Mouse (Mus musculus) midbrain, embryonic 15.5 days (tissue): ENCODE measurements around the gene Papss2. TPM values are rescaled to one million over a fixed set of nuclear protein-coding genes. Genes with fewer than 3 reads are reported as not detected.

Experiments used
- ATAC-seq: fragments of 200-750 bp; cut with Nextera tagmentation; replicated peaks from 2 replicates; pipeline ENCODE4 v1.8.0; 2017; ENCODE audit warnings: moderate TSS enrichment
- H3K27ac ChIP-seq: fragments of 300-500 bp; sonication (generic); 2 replicates; pipeline ENCODE4 v1.5.1; 2015; ENCODE audit warnings: mild to moderate bottlenecking, inconsistent platforms
- H3K27me3 ChIP-seq: fragments of 300-500 bp; sonication (generic); replicated peaks from 2 replicates; pipeline ENCODE4 v1.6.1; 2015; ENCODE audit warnings: inconsistent platforms
- H3K36me3 ChIP-seq: fragments of 300-500 bp; sonication (generic); replicated peaks from 2 replicates; pipeline ENCODE4 v1.6.1; 2015; ENCODE audit warnings: inconsistent platforms
- H3K4me1 ChIP-seq: fragments of 300-500 bp; sonication (generic); 2 replicates; pipeline ENCODE4 v1.6.1; 2015; ENCODE audit warnings: inconsistent platforms
- H3K4me2 ChIP-seq: fragments of 300-500 bp; sonication (generic); 2 replicates; pipeline ENCODE4 v1.6.1; 2015; ENCODE audit warnings: inconsistent platforms, mild to moderate bottlenecking, moderate library complexity
- H3K4me3 ChIP-seq: fragments of 300-500 bp; sonication (generic); 2 replicates; pipeline ENCODE4 v1.5.1; 2015; ENCODE audit warnings: mild to moderate bottlenecking, inconsistent platforms
- H3K9ac ChIP-seq: fragments of 300-500 bp; sonication (generic); 2 replicates; pipeline ENCODE4 v1.6.1; 2015; ENCODE audit warnings: mild to moderate bottlenecking, inconsistent platforms
- H3K9me3 ChIP-seq: fragments of 300-500 bp; sonication (generic); 2 replicates; pipeline ENCODE4 v1.6.1; 2016; ENCODE audit warnings: inconsistent platforms
- WGBS: fragments of 180-500 bp; shearing (Covaris S2); methylation state at CpG from one replicate; pipeline ENCODE4 v1.1.7; 2015; ENCODE audit warnings: mixed read lengths; 5-methylcytosine and 5-hydroxymethylcytosine counted together
- polyA plus RNA-seq: library from polyadenylated mRNA; unstranded; fragments of >200 nt; fragmentation: Nextera tagmentation; extraction: Ambion mirVana; gene quantifications from 2 replicates; pipeline ENCODE4 v1.2.1, GENCODE M21; 2015

The Papss2 gene
- polyA plus RNA-seq, 1 experiment from 2014 or later, result 0.81 TPM

DNA sequence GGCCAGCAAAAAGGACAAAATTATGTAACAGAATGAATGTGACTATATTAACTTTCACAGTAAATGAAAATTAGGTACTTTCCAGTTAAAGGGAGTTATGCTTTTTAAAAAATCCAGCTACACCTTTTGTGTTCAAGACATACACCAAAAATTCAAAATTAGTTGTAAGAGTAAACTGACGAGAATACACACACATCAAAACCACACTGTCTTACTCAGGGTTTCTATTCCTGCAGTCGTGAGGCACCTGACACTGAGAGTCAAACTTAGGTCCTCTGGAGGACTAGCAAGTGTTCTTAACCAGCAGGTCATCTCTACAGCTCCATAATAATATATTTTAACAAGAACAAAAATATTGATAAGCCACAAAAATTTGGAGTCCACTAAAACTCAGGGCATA, 101.1 kb downstream of the Papss2 start:
- Histone ChIP-seq H3K9ac (no peak overlapping the region), H3K4me1 (no peaks in the 10 kb centered on the region), H3K36me3 (peaks cover 47% of the 10 kb centered on the region), H3K27me3 (no peaks in the 10 kb centered on the region), H3K9me3 (no peaks in the 10 kb centered on the region), H3K4me2 (no peak overlapping the region), H3K4me3 (no peak overlapping the region), H3K27ac (no peak overlapping the region)
- no peak for ATAC-seq
- WGBS, result 92% methylated on average over 2 of the region's 2 CpGs

DNA sequence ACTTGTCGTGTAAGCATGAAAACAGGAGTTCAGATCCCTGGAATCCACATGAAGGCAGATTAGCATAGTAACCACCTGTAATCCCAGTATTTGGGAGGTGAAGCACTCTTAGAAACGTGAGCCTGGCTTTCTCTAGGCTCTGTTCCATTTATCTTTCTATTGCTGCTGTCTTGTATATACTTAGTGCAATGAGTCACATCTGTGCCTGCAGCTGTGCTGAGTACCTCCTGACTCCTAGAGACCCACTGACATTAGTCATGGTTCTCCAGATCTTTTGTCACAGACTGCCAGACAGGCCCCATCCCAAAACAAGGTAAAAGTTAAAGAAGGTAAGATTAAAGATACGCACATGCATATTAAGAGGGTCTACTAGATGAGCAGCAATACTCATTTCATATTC, 106.6 kb downstream of the Papss2 start:
- Histone ChIP-seq H3K36me3 (peaks cover 33% of the 10 kb centered on the region), H3K27me3 (no peaks in the 10 kb centered on the region), H3K27ac (no peak overlapping the region), H3K9ac (no peak overlapping the region), H3K9me3 (no peaks in the 10 kb centered on the region), H3K4me1 (no peaks in the 10 kb centered on the region), H3K4me2 (no peak overlapping the region), H3K4me3 (no peak overlapping the region)
- 84% methylated on average over 3 of the region's 3 CpGs for WGBS
- ATAC-seq, result no peak

DNA sequence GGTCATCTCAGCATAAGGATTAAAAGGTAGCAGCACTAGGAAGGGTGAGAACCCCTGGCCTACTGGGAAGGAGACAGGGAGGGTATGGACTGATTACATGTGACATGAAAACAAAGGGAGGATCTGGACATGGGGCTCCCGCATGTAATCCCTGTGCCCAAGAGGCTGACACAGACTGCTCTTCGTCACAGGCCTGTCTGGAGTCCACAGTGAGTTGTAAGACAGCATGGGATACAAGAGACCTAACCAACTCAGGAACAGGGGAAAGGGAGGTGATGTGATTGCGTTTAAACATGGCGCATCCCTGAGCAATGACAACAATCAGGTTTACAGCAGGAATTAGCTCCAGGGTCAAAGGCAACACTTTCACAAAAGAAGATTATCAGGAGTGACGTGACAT, 113.4 kb downstream of the Papss2 start:
- peaks cover 21% of the 10 kb centered on the region for H3K4me1 ChIP-seq
- no peaks in the 10 kb centered on the region for H3K9me3 ChIP-seq
- no peak overlapping the region for H3K27ac ChIP-seq
- no peak for ATAC-seq
- no peak overlapping the region for H3K4me2 ChIP-seq
- no peak overlapping the region for H3K4me3 ChIP-seq
- no peak overlapping the region for H3K9ac ChIP-seq
- peaks cover 9% of the 10 kb centered on the region; the same call in 1 of the 2 replicates for H3K36me3 ChIP-seq
- WGBS, result 73% methylated on average over 5 of the region's 5 CpGs
- H3K27me3 ChIP-seq, result no peaks in the 10 kb centered on the region

DNA sequence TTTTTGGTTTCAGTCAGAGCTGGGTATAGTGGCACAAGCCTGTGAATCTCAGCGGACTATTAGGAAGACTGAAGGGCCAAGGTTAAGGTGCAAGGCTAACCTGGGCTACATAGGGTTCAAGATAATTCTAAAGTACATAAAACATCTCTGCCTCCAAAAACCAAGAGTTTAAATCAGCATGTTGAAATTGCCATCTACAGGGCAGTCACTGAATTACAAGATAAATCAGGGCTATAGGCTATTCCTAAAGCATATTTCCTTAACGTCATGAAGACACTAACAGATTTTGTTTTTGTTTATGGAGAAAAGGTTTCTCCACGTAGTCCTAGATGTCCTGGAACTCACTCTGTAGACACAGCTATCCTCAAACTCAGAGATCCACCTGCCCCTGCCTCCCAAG, 114.7 kb downstream of the Papss2 start:
- 67% methylated on average over 3 of the region's 3 CpGs for WGBS
- H3K4me3 ChIP-seq, result no peak overlapping the region
- H3K4me1 ChIP-seq, result peaks cover 21% of the 10 kb centered on the region
- H3K27me3 ChIP-seq, result no peaks in the 10 kb centered on the region
- H3K4me2 ChIP-seq, result peak overlapping the region; percentile 68; the same call in 1 of the 2 replicates
- no peak for ATAC-seq
- H3K36me3 ChIP-seq, result peaks cover 9% of the 10 kb centered on the region; the same call in 1 of the 2 replicates
- no peak overlapping the region for H3K9ac ChIP-seq
- H3K9me3 ChIP-seq, result no peaks in the 10 kb centered on the region
- H3K27ac ChIP-seq, result no peak overlapping the region

DNA sequence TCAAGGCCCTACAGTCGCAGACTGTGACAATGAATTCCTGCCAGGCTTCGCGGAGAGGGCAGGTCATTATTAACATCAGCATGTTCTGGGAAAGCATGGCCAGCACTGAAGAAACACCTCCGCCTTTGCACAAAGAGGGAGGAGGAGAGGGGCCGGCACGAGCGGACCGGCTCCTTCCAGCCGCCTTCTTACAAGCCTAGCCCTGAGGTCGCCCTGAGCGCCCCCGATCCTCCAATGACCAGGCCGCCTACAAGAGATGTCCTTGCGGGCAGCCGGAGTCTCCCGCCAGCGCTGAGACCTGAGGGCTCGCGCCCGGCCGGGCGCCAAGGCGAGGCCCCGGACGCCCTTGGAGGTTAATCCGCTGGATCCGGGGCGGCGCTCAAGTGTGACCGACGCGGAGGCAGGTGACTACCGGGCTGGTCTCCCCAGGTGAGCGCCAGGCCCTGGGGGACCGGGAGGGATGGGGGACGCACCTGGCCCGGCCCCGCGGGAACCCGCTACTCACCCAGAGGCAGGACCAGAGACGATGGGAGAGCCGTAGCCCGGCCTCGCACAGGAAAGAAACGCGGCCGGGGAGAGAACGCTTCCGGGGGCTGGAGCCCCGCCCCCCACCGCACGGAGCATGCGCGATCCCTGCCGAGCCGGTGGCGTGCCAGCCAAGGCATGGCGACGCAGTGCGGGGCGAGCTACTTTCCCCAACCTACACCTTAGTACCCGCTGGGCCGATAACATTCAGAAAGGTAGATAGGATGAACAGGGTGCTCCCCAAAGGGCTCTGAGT, 116.4 kb downstream of the Papss2 start:
- no peaks in the 10 kb centered on the region for H3K27me3 ChIP-seq
- no peaks in the 10 kb centered on the region for H3K9me3 ChIP-seq
- peak overlapping the region; percentile 93 for H3K27ac ChIP-seq
- WGBS, result under 1% methylated on average over 63 of the region's 63 CpGs
- no peaks in the 10 kb centered on the region for H3K36me3 ChIP-seq
- ATAC-seq, result peak; percentile 98
- peak overlapping the region; percentile 70 for H3K4me3 ChIP-seq
- H3K4me2 ChIP-seq, result peak overlapping the region; percentile 68
- H3K4me1 ChIP-seq, result peaks cover 21% of the 10 kb centered on the region
- H3K9ac ChIP-seq, result peak overlapping the region; percentile 96

DNA sequence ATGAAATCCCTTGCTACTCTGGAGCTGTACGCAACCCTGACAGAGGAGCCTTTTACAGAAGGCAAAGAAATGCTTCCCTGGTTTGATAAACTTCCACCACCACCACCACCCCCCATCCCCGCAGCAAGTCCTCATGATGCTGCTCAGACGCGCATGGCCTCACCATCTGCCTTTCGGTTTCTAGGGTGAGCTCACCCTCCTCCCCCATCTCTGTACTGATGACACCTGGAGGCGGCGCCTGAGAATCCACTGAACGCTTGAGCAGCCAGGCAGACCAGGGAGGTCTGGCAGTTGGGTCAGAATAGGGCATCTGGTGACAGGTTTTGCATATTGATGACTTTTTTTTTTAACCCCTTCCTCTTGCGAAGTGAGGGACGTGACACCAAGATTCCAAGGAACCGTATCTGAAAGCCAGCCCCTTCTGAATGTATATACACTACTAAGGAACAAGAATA, 117.0 kb downstream of the Papss2 start:
- peak overlapping the region; percentile 70 for H3K4me3 ChIP-seq
- no peaks in the 10 kb centered on the region for H3K27me3 ChIP-seq
- H3K9ac ChIP-seq, result peak overlapping the region; percentile 96
- no peaks in the 10 kb centered on the region for H3K9me3 ChIP-seq
- ATAC-seq, result peak; percentile 93
- H3K36me3 ChIP-seq, result no peaks in the 10 kb centered on the region
- 0% methylated on average over 11 of the region's 11 CpGs for WGBS
- peak overlapping the region; percentile 93 for H3K27ac ChIP-seq
- H3K4me1 ChIP-seq, result peaks cover 21% of the 10 kb centered on the region
- peak overlapping the region; percentile 68 for H3K4me2 ChIP-seq

DNA sequence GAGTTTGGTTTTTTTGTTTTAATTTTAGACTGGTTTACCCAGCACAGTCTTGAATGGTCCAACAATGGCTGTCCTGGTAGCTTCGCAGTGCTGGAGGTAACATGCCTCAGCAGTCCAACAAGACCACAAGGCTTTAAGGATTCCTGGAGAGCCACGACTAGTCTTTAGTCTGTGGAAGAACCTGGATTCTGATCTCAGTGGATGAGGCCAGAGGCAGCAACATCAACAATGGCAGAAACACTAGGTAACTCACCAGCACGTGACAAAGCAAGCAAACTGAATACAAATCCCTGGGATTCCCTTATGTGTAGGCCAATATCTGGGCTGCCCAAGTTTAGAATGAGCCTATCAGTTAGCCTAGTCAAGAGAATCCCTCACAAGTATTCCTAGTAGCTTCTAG, 117.9 kb downstream of the Papss2 start:
- no peak for ATAC-seq
- Histone ChIP-seq H3K4me3 (no peak overlapping the region), H3K4me1 (peaks cover 21% of the 10 kb centered on the region), H3K9ac (no peak overlapping the region), H3K36me3 (no peaks in the 10 kb centered on the region), H3K27me3 (no peaks in the 10 kb centered on the region), H3K27ac (no peak overlapping the region), H3K4me2 (no peak overlapping the region; the same call in 1 of the 2 replicates), H3K9me3 (no peaks in the 10 kb centered on the region)
- 67% methylated on average over 3 of the region's 3 CpGs for WGBS

DNA sequence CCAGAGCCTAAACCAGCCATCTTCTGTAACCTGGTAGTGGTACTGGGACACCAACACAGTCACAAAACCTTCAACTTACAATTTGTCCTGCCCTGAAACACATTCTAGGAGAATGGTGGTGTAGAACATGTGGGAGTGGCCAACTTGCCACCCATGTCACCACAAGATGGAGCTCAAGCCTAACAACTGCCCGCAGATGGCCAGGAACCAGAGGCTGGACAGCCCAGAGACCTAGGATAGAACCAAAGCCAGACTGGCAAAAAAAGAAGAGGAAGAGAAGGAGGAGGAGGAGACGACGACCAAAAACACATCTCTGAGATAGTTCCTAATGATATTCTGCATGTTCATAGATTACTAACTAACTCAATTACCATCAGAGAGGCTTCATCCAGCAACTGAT, 119.6 kb downstream of the Papss2 start:
- Histone ChIP-seq H3K36me3 (no peaks in the 10 kb centered on the region), H3K9me3 (no peaks in the 10 kb centered on the region), H3K4me2 (no peak overlapping the region), H3K27me3 (no peaks in the 10 kb centered on the region), H3K4me1 (peaks cover 21% of the 10 kb centered on the region), H3K9ac (no peak overlapping the region), H3K27ac (no peak overlapping the region), H3K4me3 (no peak overlapping the region)
- WGBS, result 3% methylated on average over 3 of the region's 3 CpGs
- no peak for ATAC-seq

DNA sequence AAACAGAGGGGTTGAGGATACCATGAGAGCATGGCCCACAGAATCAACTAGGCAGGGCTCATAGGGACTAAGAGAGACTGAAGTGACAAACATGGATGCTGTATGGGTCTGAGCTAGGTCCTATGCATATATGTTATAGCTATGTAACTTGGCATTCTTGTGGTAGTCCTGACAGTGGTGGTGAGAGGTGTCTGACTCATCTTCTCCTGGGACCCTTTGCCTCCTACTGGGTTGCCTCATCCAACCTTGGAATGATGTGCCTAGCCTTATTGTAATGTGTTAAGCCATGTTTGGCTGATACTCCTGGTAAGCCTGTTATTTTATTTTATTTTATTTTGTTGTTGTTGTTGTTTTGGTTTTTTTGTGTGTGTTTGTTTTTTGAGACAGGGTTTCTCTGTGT, 120.1 kb downstream of the Papss2 start:
- H3K27me3 ChIP-seq, result no peaks in the 10 kb centered on the region
- ATAC-seq, result no peak

More for the DNA sequence above, 120.1 kb downstream of the Papss2 start:
- Histone ChIP-seq H3K4me2 (no peak overlapping the region), H3K4me1 (peaks cover 16% of the 10 kb centered on the region), H3K9me3 (no peaks in the 10 kb centered on the region), H3K4me3 (no peak overlapping the region), H3K36me3 (no peaks in the 10 kb centered on the region), H3K27ac (no peak overlapping the region), H3K9ac (no peak overlapping the region)

Other genes starting within 250 kb of the Papss2 start
- 21.5 and 22.3 TPM in 2 replicates for gene Sgms1, start 206.1 kb upstream of the Papss2 start, polyA plus RNA-seq
- 47.4 and 51.5 TPM in 2 replicates for gene Rpl9-ps6, start 129.2 kb upstream of the Papss2 start, polyA plus RNA-seq
- 63.0 and 63.2 TPM in 2 replicates for gene Minpp1, start 110.0 kb upstream of the Papss2 start, polyA plus RNA-seq
- gene Atad1, start 144.0 kb downstream of the Papss2 start, polyA plus RNA-seq, result 106 and 110 TPM in 2 replicates
- 10.5 and 12.2 TPM in 2 replicates for gene Pten, start 161.7 kb downstream of the Papss2 start, polyA plus RNA-seq